Mouse (Mus musculus) midbrain, embryonic 10.5 days (tissue): ENCODE measurements around the gene Smr3a. TPM values are rescaled to one million over a fixed set of nuclear protein-coding genes. Genes with fewer than 3 reads are reported as not detected.

Experiments used
- DNase-seq: peaks from one replicate; pipeline ENCODE4 v3.0.0-alpha.2; 2017; ENCODE audit warnings: low spot score
- H3K27ac ChIP-seq: fragments of 300-500 bp; sonication (generic); replicated peaks from 2 replicates; pipeline ENCODE4 v1.5.1; 2016; ENCODE audit warnings: mild to moderate bottlenecking
- H3K27me3 ChIP-seq: fragments of 300-500 bp; sonication (generic); 2 replicates; pipeline ENCODE4 v1.6.1; 2016; ENCODE audit warnings: low read depth, mild to moderate bottlenecking; ENCODE audit not compliant: poor library complexity, severe bottlenecking
- H3K36me3 ChIP-seq: fragments of 300-500 bp; sonication (generic); 2 replicates; pipeline ENCODE4 v1.6.1; 2016; ENCODE audit warnings: mild to moderate bottlenecking, moderate library complexity
- H3K4me1 ChIP-seq: fragments of 300-500 bp; sonication (generic); 2 replicates; pipeline ENCODE4 v1.6.1; 2016
- H3K4me3 ChIP-seq: fragments of 300-500 bp; sonication (generic); 2 replicates; pipeline ENCODE4 v1.5.1; 2016; ENCODE audit warnings: mild to moderate bottlenecking, moderate library complexity
- H3K9me3 ChIP-seq: fragments of 300-500 bp; sonication (generic); replicated peaks from 2 replicates; pipeline ENCODE4 v1.6.1; 2016; ENCODE audit warnings: mild to moderate bottlenecking
- WGBS: fragments of 180-500 bp; shearing (Covaris S2); methylation state at CpG from one replicate; pipeline ENCODE4 v1.1.7; 2016; 5-methylcytosine and 5-hydroxymethylcytosine counted together
- polyA plus RNA-seq: library from polyadenylated mRNA; unstranded; fragments of >200 nt; fragmentation: Nextera tagmentation; extraction: Ambion mirVana; gene quantifications from 2 replicates; pipeline ENCODE4 v1.2.1, GENCODE M21; 2016

Smr3a gene
- polyA plus RNA-seq = not detected in 2 replicates

- Histone ChIP-seq H3K27me3 (no peaks in the 10 kb centered on the region), H3K4me3 (no peak within 1 kb of the TSS), H3K4me1 (no peaks in the 10 kb centered on the region), H3K9me3 (no peaks in the 10 kb centered on the region), H3K36me3 (no peaks in the 10 kb centered on the region), H3K27ac (no peak within 1 kb of the TSS)
- no peak for DNase-seq
- WGBS = 98% methylated on average over 3 of the region's 3 CpGs
These were observed at the start of gene Smr3a for GRCm38 (mm10) chr5:88002249-88002648. Smr3a (plus strand) TSS chr5:88002549.

- no peak within 1 kb of the TSS for H3K4me3 ChIP-seq
- H3K36me3 ChIP-seq = no peaks in the 10 kb centered on the region
- 74% methylated on average over 2 of the region's 2 CpGs for WGBS
- no peaks in the 10 kb centered on the region for H3K27me3 ChIP-seq
- no peak within 1 kb of the TSS for H3K27ac ChIP-seq
- DNase-seq = no peak
- no peaks in the 10 kb centered on the region for H3K4me1 ChIP-seq
- H3K9me3 ChIP-seq = no peaks in the 10 kb centered on the region
These were observed 33.1 kb upstream of the Smr3a start, which contains the start of the genes 2310003L06Rik and Gm28434 for GRCm38 (mm10) chr5:87969201-87969600. 2310003L06Rik (plus strand) TSS chr5:87969459. Gm28434 (plus strand) TSS chr5:87969517.

GRCm38 (mm10) chr5:87979139-87979538, 23.2 kb upstream of the Smr3a start, which contains the start of gene Cabs1:
Cabs1 (plus strand) TSS chr5:87979439.
- no peaks in the 10 kb centered on the region for H3K36me3 ChIP-seq
- H3K27me3 ChIP-seq = no peaks in the 10 kb centered on the region
- no peaks in the 10 kb centered on the region for H3K9me3 ChIP-seq
- no peak for DNase-seq
- H3K27ac ChIP-seq = no peak within 1 kb of the TSS
- no peaks in the 10 kb centered on the region for H3K4me1 ChIP-seq
- 89% methylated on average over 3 of the region's 3 CpGs for WGBS
- no peak within 1 kb of the TSS for H3K4me3 ChIP-seq

DNA sequence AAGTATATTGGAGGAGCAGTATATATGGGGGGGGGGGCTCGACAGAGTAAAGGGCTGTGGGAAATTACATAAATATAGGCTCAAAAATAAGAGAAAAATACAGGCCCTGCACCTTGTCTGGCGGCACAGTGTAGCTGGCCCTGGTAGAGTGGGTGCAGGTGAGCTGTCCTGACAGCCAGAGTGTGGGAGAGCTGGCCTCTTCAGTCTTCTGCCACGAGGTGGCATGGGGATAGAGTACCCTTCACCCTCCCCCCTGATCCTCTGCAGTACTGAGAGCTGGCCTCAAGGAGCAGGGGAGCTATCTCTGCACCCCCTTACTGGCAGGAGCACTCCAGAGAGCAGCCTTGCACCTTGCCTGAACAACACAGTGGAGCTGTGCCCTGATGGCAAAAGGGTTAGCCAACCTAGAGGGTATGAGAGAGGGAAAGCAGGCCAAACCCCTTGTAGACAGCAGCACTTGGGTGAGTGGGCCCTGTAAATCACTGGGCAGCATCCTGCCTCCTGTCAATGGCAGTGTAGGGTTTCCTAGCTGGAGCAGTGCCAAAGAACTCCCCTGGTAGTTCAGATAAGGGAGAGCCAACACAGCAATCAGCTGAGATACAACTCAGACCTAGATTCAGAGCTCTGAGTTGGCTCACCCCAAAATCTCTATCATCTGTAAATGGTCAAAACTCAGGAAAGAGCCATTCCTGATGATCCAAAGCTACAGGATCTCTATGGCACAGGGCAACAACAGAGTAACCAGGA, 19.7 kb upstream of the Smr3a start:
- Histone ChIP-seq H3K4me3 (no peak overlapping the region), H3K4me1 (no peaks in the 10 kb centered on the region), H3K36me3 (no peaks in the 10 kb centered on the region), H3K27ac (no peak overlapping the region), H3K9me3 (no peaks in the 10 kb centered on the region), H3K27me3 (no peaks in the 10 kb centered on the region)
- WGBS = 60% methylated on average over 3 of the region's 3 CpGs
- no peak for DNase-seq

- Histone ChIP-seq H3K27ac (no peak overlapping the region), H3K4me1 (no peaks in the 10 kb centered on the region), H3K27me3 (no peaks in the 10 kb centered on the region), H3K4me3 (no peak overlapping the region), H3K9me3 (no peaks in the 10 kb centered on the region), H3K36me3 (no peaks in the 10 kb centered on the region)
- no peak for DNase-seq
These were observed 2.9 kb downstream of the Smr3a start for GRCm38 (mm10) chr5:88005241-88005640.

Other genes with a start within 250 kb of the Smr3a start
- not detected in 2 replicates for gene Csn1s2a, start 228.0 kb upstream of the Smr3a start, polyA plus RNA-seq
- not detected in 2 replicates for gene Csn1s2b, start 194.5 kb upstream of the Smr3a start, polyA plus RNA-seq
- not detected in 2 replicates for gene Prr27, start 176.9 kb upstream of the Smr3a start, polyA plus RNA-seq
- gene Odam, start 117.5 kb upstream of the Smr3a start, polyA plus RNA-seq = not detected in 2 replicates
- gene Csn3, start 77.0 kb upstream of the Smr3a start, polyA plus RNA-seq = 0.41 and 1.0 TPM in 2 replicates
- gene 2310003L06Rik, start 33.1 kb upstream of the Smr3a start, polyA plus RNA-seq = not detected in 2 replicates
- gene Gm28434, start 33.0 kb upstream of the Smr3a start, polyA plus RNA-seq = not detected in 2 replicates
- not detected in 2 replicates for gene Cabs1, start 23.1 kb upstream of the Smr3a start, polyA plus RNA-seq
- not detected in 2 replicates for gene Smr2, start 84.0 kb downstream of the Smr3a start, polyA plus RNA-seq
- not detected in 2 replicates for gene Gm11116, start 109.0 kb downstream of the Smr3a start, polyA plus RNA-seq
- gene Gm11115, start 151.6 kb downstream of the Smr3a start, polyA plus RNA-seq = not detected in 2 replicates